Mouse (Mus musculus): ENCODE results near the gene Prm1. TPM values are rescaled to one million over a fixed set of nuclear protein-coding genes. Genes with fewer than 3 reads are reported as not detected.

Prm1 gene
- total and polyA plus RNA-seq, 3 experiments = not detected

DNA sequence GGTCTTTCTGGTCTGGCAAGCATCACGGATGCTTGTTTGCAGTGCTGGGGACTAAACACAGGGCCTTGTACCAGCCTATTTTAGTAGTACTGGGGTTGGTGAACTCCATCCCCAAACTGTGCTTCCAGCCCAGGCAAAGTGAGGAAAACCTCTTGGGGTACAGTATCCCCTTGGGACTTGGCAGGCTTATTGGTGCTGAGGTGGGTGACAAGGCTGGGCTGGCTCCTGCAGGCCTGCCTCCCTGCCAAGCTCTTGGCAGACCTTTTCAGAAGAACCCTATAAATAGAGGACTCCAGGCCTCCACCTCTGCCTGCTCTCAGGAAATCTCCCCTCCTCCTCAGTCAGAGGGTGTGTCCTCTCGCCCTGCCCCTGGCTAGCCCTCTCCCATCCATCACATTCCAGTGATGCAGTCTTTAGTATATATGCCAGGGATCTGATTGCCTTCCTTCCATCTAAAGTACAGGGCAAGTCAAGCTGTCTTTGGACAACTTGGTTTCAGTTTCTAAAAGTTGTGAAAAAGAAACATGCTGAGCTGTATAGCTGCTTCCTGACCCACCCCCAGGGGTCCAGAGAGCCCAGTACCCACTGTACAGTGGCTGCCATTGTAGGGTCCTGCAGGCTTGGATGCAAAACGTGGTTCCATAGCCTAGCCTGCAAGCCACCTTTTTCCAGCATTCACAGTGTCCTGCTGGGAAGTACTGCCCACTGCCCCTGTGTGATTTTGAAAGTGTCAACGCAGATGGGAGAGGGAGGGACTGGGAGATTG is 18.7 kb downstream of the Prm1 start:
- Histone ChIP-seq H3K4me2 (ENCODE audit: insufficient read depth, low read depth, poor library complexity, severe bottlenecking) (no peak overlapping the region), H3K9me3 (replicated peaks; ENCODE audit: low read length) (no peaks in the 10 kb centered on the region), H3K27ac (ENCODE audit: insufficient read depth, low read depth) (no peak overlapping the region), H3K9ac (ENCODE audit: insufficient read depth, low read depth) (no peak overlapping the region), H3K4me3 (replicated peaks in 1 of 3; ENCODE audit: low read depth in 2 of 3, low read length in 2 of 3, poor library complexity in 1 of 3) (no peak overlapping the region), H3K4me1 (ENCODE audit: control insufficient read depth in 1 of 2, insufficient read depth in 2 of 2) (peaks cover 28 to 44% of the 10 kb centered on the region in 2 experiments), H3K36me3 (replicated peaks in 1 of 2; ENCODE audit: control insufficient read depth in 1 of 2, insufficient read depth in 1 of 2, low read length in 1 of 2) (peaks cover 0 to 21% of the 10 kb centered on the region in 2 experiments), H3K27me3 (replicated peaks) (no peaks in the 10 kb centered on the region), H3K79me2 (replicated peaks; ENCODE audit: control insufficient read depth, extremely low read depth, insufficient read depth, poor library complexity, severe bottlenecking) (peaks cover 16% of the 10 kb centered on the region)
- TF ChIP-seq PAX5 (IDR thresholded peaks at IDR 0.05; ENCODE audit: low read length) = no peak
- TF ChIP-seq SMC3 (IDR thresholded peaks at IDR 0.05; ENCODE audit: low read depth, low read length) = no peak
- TF ChIP-seq UBTF (IDR thresholded peaks at IDR 0.05; ENCODE audit: low read depth, low read length) = no peak; the same call in 1 of the 2 replicates
- TF ChIP-seq TBP (conservative IDR thresholded peaks at IDR 0.05; ENCODE audit: low read depth, low read length) = no peak
- in situ Hi-C loops (cut with MboI; ENCODE audit: low pct_ligation_motif_present, low pct_unique_long_range_greater_than_20kb, low sequenced_read_pairs) (loop anchor here (5.0 kb wide), 2 partner anchors 120 to 215 kb away; no protein-coding TSS in a partner anchor), dilution Hi-C loops (cut with MboI; ENCODE audit: extremely low pct_ligation_motif_present, extremely low pct_unique_long_range_greater_than_20kb, low sequenced_read_pairs) (no loop called here)
- DNase-seq (ENCODE audit: extremely low read depth) = no peak

- Histone ChIP-seq H3K4me2 (ENCODE audit: insufficient read depth, low read depth, poor library complexity, severe bottlenecking) (peak overlapping the region; percentile 64), H3K9me3 (replicated peaks; ENCODE audit: low read length) (no peaks in the 10 kb centered on the region), H3K4me1 (ENCODE audit: control insufficient read depth in 1 of 2, insufficient read depth in 2 of 2) (peaks cover 31 to 49% of the 10 kb centered on the region in 2 experiments), H3K27ac (ENCODE audit: insufficient read depth, low read depth) (peak overlapping the region; percentile 81; the same call in 1 of the 2 replicates), H3K9ac (ENCODE audit: insufficient read depth, low read depth) (peak overlapping the region; percentile 69), H3K36me3 (replicated peaks in 1 of 2; ENCODE audit: control insufficient read depth in 1 of 2, insufficient read depth in 1 of 2, low read length in 1 of 2) (peaks cover 0 to 21% of the 10 kb centered on the region in 2 experiments), H3K4me3 (replicated peaks in 1 of 3; ENCODE audit: low read depth in 2 of 3, low read length in 2 of 3, poor library complexity in 1 of 3) (peak overlapping the region; percentile 66 to 84 (median 82)), H3K27me3 (replicated peaks) (no peaks in the 10 kb centered on the region), H3K79me2 (replicated peaks; ENCODE audit: control insufficient read depth, extremely low read depth, insufficient read depth, poor library complexity, severe bottlenecking) (peaks cover 16% of the 10 kb centered on the region)
- dilution Hi-C loops (cut with MboI; ENCODE audit: extremely low pct_ligation_motif_present, extremely low pct_unique_long_range_greater_than_20kb, low sequenced_read_pairs) (no loop called here), in situ Hi-C loops (cut with MboI; ENCODE audit: low pct_ligation_motif_present, low pct_unique_long_range_greater_than_20kb, low sequenced_read_pairs) (loop anchor here (5.0 kb wide), 2 partner anchors 119 to 214 kb away; no protein-coding TSS in a partner anchor)
- DNase-seq (ENCODE audit: extremely low read depth) = peak; percentile 98
- TF ChIP-seq CHD1 (IDR thresholded peaks at IDR 0.05; ENCODE audit: low read depth, low read length) = no peak
- peak; percentile 81 for TF ChIP-seq TCF12 (IDR thresholded peaks at IDR 0.05; ENCODE audit: low read depth, low read length)
- peak; percentile 62; the same call in 1 of the 2 replicates for TF ChIP-seq MXI1 (IDR thresholded peaks at IDR 0.05; ENCODE audit: low read depth, low read length)
- TF ChIP-seq HCFC1 (IDR thresholded peaks at IDR 0.05; ENCODE audit: low read depth, low read length) = no peak
- peak; percentile 56; the same call in 1 of the 2 replicates for TF ChIP-seq POLR2A (IDR thresholded peaks at IDR 0.05; ENCODE audit: low read depth, low read length)
- no peak for TF ChIP-seq PAX5 (IDR thresholded peaks at IDR 0.05; ENCODE audit: low read length)
- peak; percentile 67; the same call in 1 of the 2 replicates for TF ChIP-seq ETS1 (conservative IDR thresholded peaks at IDR 0.05; ENCODE audit: low read depth, low read length)
- TF ChIP-seq MYC (IDR thresholded peaks at IDR 0.05; ENCODE audit: low read depth, low read length) = peak; percentile 94
- TF ChIP-seq CHD2 (IDR thresholded peaks at IDR 0.05; ENCODE audit: low read length) = no peak
- peak; percentile 84 for TF ChIP-seq IRF4 (IDR thresholded peaks at IDR 0.05; ENCODE audit: low read depth, low read length)
- no peak; the same call in 1 of the 2 replicates for TF ChIP-seq ZMIZ1 (IDR thresholded peaks at IDR 0.05; ENCODE audit: low read depth, low read length)
- no peak for TF ChIP-seq POLR2AphosphoS2 (IDR thresholded peaks at IDR 0.05; ENCODE audit: low read depth, low read length)
- peak; percentile 77 for TF ChIP-seq SIN3A (IDR thresholded peaks at IDR 0.05; ENCODE audit: low read length)
- no peak for TF ChIP-seq ZNF384 (IDR thresholded peaks at IDR 0.05; ENCODE audit: low read depth, low read length)
- no peak for TF ChIP-seq E2F4 (IDR thresholded peaks at IDR 0.05; ENCODE audit: insufficient replicate concordance, low read depth, low read length)
- TF ChIP-seq JUND (conservative IDR thresholded peaks at IDR 0.05; ENCODE audit: low read depth, low read length) = peak; percentile 40; the same call in 1 of the 2 replicates
- TF ChIP-seq ELF1 (IDR thresholded peaks at IDR 0.05; ENCODE audit: low read depth, low read length) = peak; percentile 60; the same call in 1 of the 2 replicates
- TF ChIP-seq MAFK (IDR thresholded peaks at IDR 0.05; ENCODE audit: insufficient replicate concordance, low read length) = no peak
- TF ChIP-seq RAD21 (IDR thresholded peaks at IDR 0.05; ENCODE audit: low read depth, low read length) = peak; percentile 95
- peak; percentile 89 for TF ChIP-seq BHLHE40 (IDR thresholded peaks at IDR 0.05; ENCODE audit: low read depth, low read length)
- TF ChIP-seq USF2 (conservative IDR thresholded peaks at IDR 0.05; ENCODE audit: low read depth, low read length) = no peak
- 0 out of 2 replicates have a peak, but pooled peaks have one; percentile 24 for TF ChIP-seq NRF1 (IDR thresholded peaks at IDR 0.05; ENCODE audit: low read depth, low read length)
- TF ChIP-seq SMC3 (IDR thresholded peaks at IDR 0.05; ENCODE audit: low read depth, low read length) = peak; percentile 94
- TF ChIP-seq RCOR1 (conservative IDR thresholded peaks at IDR 0.05; ENCODE audit: low read depth, low read length) = no peak
- TF ChIP-seq KAT2A (IDR thresholded peaks at IDR 0.05; ENCODE audit: insufficient replicate concordance, low read length) = no peak
- peak; percentile 84 for TF ChIP-seq MAX (IDR thresholded peaks at IDR 0.05; ENCODE audit: low read length)
- no peak for TF ChIP-seq USF1 (IDR thresholded peaks at IDR 0.05; ENCODE audit: low read depth, low read length)
- peak; percentile 54; the same call in 1 of the 2 replicates for TF ChIP-seq NELFE (IDR thresholded peaks at IDR 0.05; ENCODE audit: low read depth, low read length)
- no peak for TF ChIP-seq ZKSCAN1 (IDR thresholded peaks at IDR 0.05; ENCODE audit: borderline replicate concordance, low read depth, low read length)
Observed at GRCm38 (mm10) chr16:10786288-10786687, 19.4 kb downstream of the Prm1 start.
